Mouse (Mus musculus): ENCODE data around the gene Foxj2. TPM values are rescaled to one million over a fixed set of nuclear protein-coding genes. Genes with fewer than 3 reads are reported as not detected.
A peak's percentile ranks its signal among the peaks of the same experiment; 100 is the strongest.

The Foxj2 gene
- polyA plus RNA-seq, 1 experiment from 2014 or later = 6.2 TPM

DNA sequence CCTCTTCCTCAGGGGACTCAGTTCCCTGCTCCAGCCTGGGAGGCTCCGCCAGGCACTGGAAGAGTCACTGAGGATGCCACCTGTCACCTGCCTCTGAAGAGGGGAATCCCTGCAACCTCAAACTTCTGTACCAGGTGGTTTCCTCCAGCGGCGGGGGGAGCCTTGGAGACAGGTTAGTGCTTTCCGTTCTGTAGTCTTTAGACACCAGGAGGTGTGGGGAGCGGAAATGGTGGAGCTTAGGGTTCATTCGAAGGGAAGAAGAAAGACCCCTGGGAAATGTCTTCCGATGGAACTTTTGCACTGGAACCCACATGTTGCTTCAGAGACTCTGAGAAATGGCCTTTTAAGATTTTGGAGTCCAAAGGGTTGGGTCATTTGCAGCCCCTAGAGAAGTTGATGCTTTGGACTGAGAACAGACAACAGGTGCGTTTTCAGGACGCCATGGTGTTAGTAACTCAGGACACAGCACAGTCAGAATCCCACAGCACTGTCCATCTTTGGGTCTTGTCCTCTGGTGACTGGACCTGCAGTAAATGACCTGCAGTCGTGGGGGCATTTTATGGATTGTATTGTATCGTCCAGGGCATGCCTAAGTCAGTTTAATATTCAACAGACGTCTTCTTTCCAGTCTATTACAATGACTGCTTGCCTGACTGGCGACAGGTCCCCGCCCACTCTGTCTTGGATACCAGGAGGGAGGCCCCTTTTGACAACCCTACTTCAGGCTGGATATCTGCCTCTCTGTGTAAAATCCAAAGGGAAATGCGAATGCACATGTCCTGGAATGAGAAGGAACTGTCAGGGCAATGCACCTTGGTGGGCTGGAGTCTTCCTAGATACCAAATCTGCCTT, 1.3 kb downstream of the Foxj2 start:
- Histone ChIP-seq H3K9ac (replicated peaks) (peak overlapping the region; percentile 95), H3K36me3 (no peaks in the 10 kb centered on the region), H3K4me3 (replicated peaks) (peak overlapping the region; percentile 93), H3K4me2 (replicated peaks) (peak overlapping the region; percentile 88), H3K4me1 (replicated peaks) (peaks cover 38% of the 10 kb centered on the region), H3K27ac (no peak overlapping the region), H3K27me3 (peaks cover 8% of the 10 kb centered on the region; the same call in 1 of the 2 replicates), H3K9me3 (no peaks in the 10 kb centered on the region)
- 19% methylated on average over 15 of the region's 15 CpGs for WGBS
- ATAC-seq = no peak; the same call in none of the 2 replicates

DNA sequence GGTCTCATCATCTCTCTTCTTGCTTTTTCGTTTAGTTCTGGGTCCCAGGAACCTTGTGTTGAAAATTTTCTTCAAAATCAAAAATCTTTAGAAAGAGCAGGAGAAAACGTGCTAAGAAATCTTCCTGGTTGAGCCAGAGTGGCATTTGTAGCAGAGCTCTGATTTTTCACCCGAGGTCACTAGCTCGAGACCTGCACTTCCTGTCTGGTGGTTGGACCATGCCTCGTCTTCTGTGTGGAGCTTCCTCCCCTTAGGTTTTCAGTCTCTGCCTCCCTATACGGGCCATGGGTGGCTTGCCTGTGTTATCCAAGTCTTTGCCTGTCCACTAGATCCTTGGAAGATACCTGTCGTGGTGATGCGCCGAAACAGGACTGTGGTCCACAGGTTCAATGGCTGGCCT, 2.1 kb downstream of the Foxj2 start:
- Histone ChIP-seq H3K4me1 (replicated peaks) (peaks cover 46% of the 10 kb centered on the region), H3K36me3 (no peaks in the 10 kb centered on the region), H3K4me3 (replicated peaks) (0 out of 2 replicates have a peak overlapping the region, but pooled peaks have one; percentile 93), H3K27ac (no peak overlapping the region), H3K9ac (replicated peaks) (no peak overlapping the region), H3K4me2 (replicated peaks) (peak overlapping the region; percentile 88; the same call in 1 of the 2 replicates), H3K27me3 (peaks cover 8% of the 10 kb centered on the region; the same call in 1 of the 2 replicates), H3K9me3 (no peaks in the 10 kb centered on the region)
- 83% methylated on average over 9 of the region's 9 CpGs for WGBS
- no peak for ATAC-seq

DNA sequence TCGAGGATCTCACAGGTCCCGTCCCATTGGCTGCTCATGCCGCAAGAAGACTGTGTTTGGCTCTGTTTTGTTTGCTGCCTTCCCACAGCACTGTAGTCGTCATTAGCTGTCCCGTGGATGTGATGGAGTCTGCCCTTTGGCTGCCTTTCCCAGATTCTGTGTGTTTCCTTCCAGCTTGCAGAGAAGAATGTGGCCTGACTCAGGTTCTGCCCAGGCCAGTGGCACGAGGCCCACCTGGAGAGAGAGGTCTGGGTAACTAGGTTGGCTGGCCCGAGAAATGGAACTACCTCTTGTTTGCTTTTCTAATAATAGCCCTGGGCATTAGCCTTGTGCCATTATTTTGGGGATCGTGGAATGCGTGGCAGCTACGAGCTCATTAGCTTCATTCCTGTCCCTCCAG, 4.4 kb downstream of the Foxj2 start:
- no peak overlapping the region for H3K27ac ChIP-seq
- H3K27me3 ChIP-seq = no peaks in the 10 kb centered on the region
- H3K4me3 ChIP-seq (replicated peaks) = no peak overlapping the region
- H3K4me1 ChIP-seq (replicated peaks) = peaks cover 45% of the 10 kb centered on the region
- WGBS = 82% methylated on average over 10 of the region's 10 CpGs
- no peak for ATAC-seq
- H3K9me3 ChIP-seq = no peaks in the 10 kb centered on the region
- H3K4me2 ChIP-seq (replicated peaks) = no peak overlapping the region
- H3K9ac ChIP-seq (replicated peaks) = no peak overlapping the region
- H3K36me3 ChIP-seq = 0 out of 2 replicates have a peak, but pooled peaks cover 4% of the 10 kb centered on the region

DNA sequence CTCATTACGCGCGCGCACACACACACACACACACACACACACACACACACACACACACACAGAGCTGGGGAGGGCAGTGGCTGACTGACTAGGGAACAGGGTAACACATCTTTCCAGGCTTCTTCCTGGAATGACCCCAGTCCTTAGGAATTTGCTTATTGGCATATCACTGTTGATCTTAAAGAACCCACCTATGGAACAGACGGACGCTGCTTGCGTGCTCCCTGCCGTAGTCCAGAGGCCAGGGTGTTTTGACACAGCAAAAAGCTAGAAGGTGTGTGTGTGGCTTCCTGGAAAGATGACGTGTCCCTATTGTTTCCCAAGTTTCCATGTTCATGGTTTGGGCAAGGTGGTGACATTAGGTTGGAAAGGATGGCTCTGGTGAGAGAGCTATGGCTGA, 5.5 kb downstream of the Foxj2 start:
- 94% methylated on average over 8 of the region's 9 CpGs for WGBS
- no peak overlapping the region for H3K4me3 ChIP-seq (replicated peaks)
- no peak overlapping the region for H3K27ac ChIP-seq
- H3K36me3 ChIP-seq = peaks cover 13% of the 10 kb centered on the region; the same call in 1 of the 2 replicates
- H3K4me2 ChIP-seq (replicated peaks) = no peak overlapping the region
- H3K27me3 ChIP-seq = no peaks in the 10 kb centered on the region
- no peaks in the 10 kb centered on the region for H3K9me3 ChIP-seq
- ATAC-seq = no peak
- H3K9ac ChIP-seq (replicated peaks) = no peak overlapping the region
- H3K4me1 ChIP-seq (replicated peaks) = peaks cover 40% of the 10 kb centered on the region

DNA sequence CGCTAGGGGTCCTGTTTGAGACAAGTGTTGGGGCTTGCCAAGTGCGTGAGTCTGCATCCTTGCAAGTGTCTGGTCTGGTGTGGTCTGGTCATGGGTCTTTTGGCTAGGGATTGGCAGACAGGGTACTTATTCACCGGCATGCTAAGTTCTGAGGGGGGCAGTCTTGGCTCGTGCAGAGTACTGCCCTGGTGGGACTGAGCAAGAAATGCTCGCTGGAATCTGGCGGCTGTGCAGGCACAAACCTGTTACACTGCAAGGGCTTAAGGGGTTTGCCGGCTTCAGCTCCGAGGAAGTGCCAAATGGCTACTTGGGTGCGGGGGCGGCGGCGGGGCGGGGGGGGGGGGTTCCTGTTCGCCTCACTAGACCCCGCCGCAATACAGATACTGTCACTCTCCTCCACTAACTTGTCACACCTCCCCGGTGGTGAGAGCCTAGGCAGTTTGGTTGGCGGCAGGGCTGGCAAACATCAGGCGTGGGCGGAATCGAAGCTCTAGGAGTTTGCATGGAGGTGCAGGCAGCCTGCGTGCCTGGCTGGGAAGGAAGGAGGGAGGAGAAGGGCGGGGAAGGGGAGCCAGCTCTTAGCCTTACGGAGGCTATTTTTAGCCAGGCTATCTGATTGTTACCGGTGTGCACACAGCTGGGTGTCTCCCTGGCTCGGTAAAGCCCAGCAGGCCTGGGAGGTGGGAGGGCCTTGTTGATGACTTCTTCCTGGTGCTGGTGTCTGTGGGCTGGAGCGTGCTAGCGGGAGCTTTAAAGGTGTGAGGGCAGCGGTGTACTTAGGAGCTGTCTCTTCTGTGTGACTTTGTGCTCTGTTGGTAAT, 6.4 kb downstream of the Foxj2 start:
- WGBS = 5% methylated on average over 22 of the region's 29 CpGs
- Histone ChIP-seq H3K36me3 (peaks cover 22% of the 10 kb centered on the region; the same call in 1 of the 2 replicates), H3K27ac (no peak overlapping the region), H3K4me2 (replicated peaks) (peak overlapping the region; percentile 67), H3K4me3 (replicated peaks) (peak overlapping the region; percentile 40), H3K9ac (replicated peaks) (peak overlapping the region; percentile 61), H3K9me3 (no peaks in the 10 kb centered on the region), H3K27me3 (no peaks in the 10 kb centered on the region), H3K4me1 (replicated peaks) (peaks cover 30% of the 10 kb centered on the region)
- peak; percentile 76 for ATAC-seq

DNA sequence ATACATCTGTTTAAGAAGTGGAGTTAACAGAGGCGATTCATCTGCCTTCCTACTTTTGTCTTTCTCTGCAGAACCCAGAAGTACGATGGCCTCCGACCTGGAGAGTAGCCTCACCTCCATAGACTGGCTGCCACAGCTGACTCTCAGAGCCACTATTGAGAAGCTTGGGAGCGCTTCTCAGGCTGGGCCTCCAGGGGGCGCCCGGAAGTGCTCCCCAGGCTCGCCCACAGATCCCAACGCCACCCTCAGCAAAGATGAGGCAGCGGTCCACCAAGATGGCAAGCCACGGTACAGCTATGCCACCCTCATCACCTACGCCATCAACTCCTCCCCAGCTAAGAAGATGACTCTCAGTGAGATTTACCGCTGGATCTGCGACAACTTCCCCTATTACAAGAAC, 8.4 kb downstream of the Foxj2 start:
- no peak overlapping the region for H3K4me2 ChIP-seq (replicated peaks)
- H3K9me3 ChIP-seq = no peaks in the 10 kb centered on the region
- peaks cover 39% of the 10 kb centered on the region for H3K36me3 ChIP-seq
- no peak overlapping the region for H3K4me3 ChIP-seq (replicated peaks)
- ATAC-seq = no peak
- H3K27ac ChIP-seq = no peak overlapping the region
- no peak overlapping the region for H3K9ac ChIP-seq (replicated peaks)
- peaks cover 15% of the 10 kb centered on the region for H3K4me1 ChIP-seq (replicated peaks)
- H3K27me3 ChIP-seq = no peaks in the 10 kb centered on the region
- 45% methylated on average over 13 of the region's 13 CpGs for WGBS

DNA sequence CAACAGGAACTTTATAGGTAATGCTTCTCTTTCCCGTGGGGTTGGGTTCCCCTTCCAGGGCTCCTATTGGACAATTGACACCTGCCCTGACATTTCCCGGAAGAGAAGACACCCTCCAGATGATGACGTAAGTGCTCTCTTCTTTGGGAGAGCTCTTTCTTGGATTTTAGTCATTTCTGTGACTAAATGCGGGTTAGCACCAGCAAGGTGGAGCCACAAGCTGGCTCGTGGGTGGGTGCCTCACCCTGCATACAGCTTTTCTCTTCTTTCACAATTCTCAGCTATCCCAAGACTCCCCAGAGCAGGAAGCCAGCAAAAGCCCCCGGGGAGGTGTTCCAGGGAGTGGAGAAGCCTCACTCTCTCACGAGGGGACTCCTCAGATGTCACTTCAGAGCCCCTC, 13.2 kb downstream of the Foxj2 start:
- H3K27ac ChIP-seq = no peak overlapping the region
- no peak for ATAC-seq
- no peak overlapping the region for H3K4me2 ChIP-seq (replicated peaks)
- no peak overlapping the region for H3K9ac ChIP-seq (replicated peaks)
- H3K9me3 ChIP-seq = no peaks in the 10 kb centered on the region
- no peaks in the 10 kb centered on the region for H3K27me3 ChIP-seq
- 84% methylated on average over 7 of the region's 7 CpGs for WGBS
- no peaks in the 10 kb centered on the region for H3K4me1 ChIP-seq (replicated peaks)
- H3K4me3 ChIP-seq (replicated peaks) = no peak overlapping the region
- H3K36me3 ChIP-seq = peaks cover 82% of the 10 kb centered on the region

DNA sequence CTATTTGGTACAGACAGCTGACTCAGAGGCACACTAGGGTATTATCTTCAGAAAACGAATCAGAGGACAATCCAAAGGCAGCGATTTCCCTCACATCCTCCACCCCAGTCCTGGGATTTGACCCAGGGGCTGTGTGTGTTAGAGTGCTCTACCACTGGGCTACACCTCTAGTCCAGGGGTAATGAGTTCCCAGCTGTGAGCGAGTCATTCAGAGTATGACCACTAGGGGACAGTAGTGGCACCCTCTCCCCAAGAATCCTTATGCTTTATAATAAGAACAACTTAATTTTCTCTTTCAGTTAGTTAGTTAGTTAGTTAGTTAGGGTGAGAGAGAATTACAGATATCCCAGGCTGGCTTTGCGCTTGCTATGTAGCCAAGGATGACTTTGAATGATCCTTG, 14.7 kb downstream of the Foxj2 start:
- no peak overlapping the region for H3K4me2 ChIP-seq (replicated peaks)
- H3K9me3 ChIP-seq = no peaks in the 10 kb centered on the region
- no peak overlapping the region for H3K27ac ChIP-seq
- H3K27me3 ChIP-seq = no peaks in the 10 kb centered on the region
- peaks cover 90% of the 10 kb centered on the region for H3K36me3 ChIP-seq
- no peak overlapping the region for H3K9ac ChIP-seq (replicated peaks)
- H3K4me1 ChIP-seq (replicated peaks) = no peaks in the 10 kb centered on the region
- 65% methylated on average over 4 of the region's 4 CpGs for WGBS
- ATAC-seq = no peak
- no peak overlapping the region for H3K4me3 ChIP-seq (replicated peaks)

DNA sequence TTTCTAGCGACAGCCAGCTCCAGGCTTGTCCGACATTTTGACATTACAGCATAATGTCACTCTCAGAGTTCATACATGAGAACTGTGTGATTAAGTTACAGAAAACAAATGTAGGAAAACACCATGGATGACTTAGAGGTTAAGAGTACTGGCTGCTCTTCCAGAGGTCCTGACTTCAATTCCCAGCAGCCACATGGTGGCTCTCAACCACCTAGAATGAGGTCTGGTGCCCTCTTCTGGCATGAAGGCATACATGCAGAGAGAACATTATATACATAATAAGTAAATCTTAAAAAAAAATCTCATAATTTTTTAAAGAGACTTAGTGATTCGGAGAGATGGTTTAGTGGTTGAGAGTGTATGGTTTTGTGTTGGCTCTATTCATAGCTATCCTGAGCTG, 17.3 kb downstream of the Foxj2 start:
- Histone ChIP-seq H3K27ac (no peak overlapping the region), H3K9me3 (no peaks in the 10 kb centered on the region), H3K27me3 (no peaks in the 10 kb centered on the region), H3K36me3 (peaks cover 94% of the 10 kb centered on the region), H3K9ac (replicated peaks) (no peak overlapping the region), H3K4me3 (replicated peaks) (no peak overlapping the region), H3K4me2 (replicated peaks) (no peak overlapping the region), H3K4me1 (replicated peaks) (no peaks in the 10 kb centered on the region)
- over 99% methylated on average over 3 of the region's 3 CpGs for WGBS
- ATAC-seq = no peak

DNA sequence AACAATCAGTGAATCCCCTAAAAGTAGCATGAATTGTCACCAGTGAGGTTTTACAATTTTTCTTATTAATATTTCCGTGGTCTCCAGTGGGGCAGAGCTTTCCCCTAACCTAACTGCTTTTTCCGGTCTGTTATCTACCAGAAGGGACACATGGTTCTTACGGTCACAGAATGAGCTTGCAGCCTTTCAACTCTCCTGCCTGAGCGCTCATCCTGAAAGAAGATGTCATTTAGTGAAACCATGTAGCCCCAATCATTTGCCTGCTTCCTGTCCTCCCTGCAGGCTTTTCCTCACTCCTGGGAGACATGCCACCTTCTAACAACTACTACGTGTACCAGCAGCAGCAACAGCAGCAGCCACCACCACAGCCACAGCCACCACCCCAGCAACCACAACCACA, 17.8 kb downstream of the Foxj2 start:
- peaks cover 90% of the 10 kb centered on the region for H3K36me3 ChIP-seq
- no peaks in the 10 kb centered on the region for H3K9me3 ChIP-seq
- H3K27ac ChIP-seq = no peak overlapping the region

DNA sequence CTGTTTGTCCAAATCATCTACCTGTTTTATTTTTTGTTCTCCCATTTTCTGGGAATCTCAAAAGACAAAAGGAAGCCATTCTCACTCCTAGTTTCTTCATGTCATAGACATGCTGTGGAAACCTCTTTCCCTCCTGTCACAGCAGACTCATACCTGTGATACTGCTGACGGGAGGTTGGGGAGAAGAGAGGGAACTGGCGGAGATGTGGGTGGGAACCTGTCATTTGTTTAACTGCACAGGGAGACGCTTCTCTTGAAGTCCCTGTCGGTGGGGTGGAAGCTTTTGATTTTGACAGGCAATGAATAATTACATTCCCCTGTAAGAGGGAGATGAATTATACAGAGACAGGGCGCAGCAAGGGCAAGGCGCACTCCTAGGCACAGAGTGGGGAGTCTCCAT, 24.0 kb downstream of the Foxj2 start:
- Histone ChIP-seq H3K36me3 (peaks cover 58% of the 10 kb centered on the region), H3K4me1 (replicated peaks) (no peaks in the 10 kb centered on the region), H3K27ac (no peak overlapping the region), H3K4me3 (replicated peaks) (no peak overlapping the region), H3K27me3 (no peaks in the 10 kb centered on the region), H3K9ac (replicated peaks) (no peak overlapping the region), H3K9me3 (no peaks in the 10 kb centered on the region), H3K4me2 (replicated peaks) (no peak overlapping the region)
- 84% methylated on average over 6 of the region's 6 CpGs for WGBS
- ATAC-seq = no peak

More for the DNA sequence above, 17.8 kb downstream of the Foxj2 start:
- Histone ChIP-seq H3K4me2 (replicated peaks) (no peak overlapping the region), H3K27me3 (no peaks in the 10 kb centered on the region), H3K9ac (replicated peaks) (no peak overlapping the region), H3K4me1 (replicated peaks) (no peaks in the 10 kb centered on the region), H3K4me3 (replicated peaks) (no peak overlapping the region)
- ATAC-seq = no peak
- 89% methylated on average over 5 of the region's 5 CpGs for WGBS

DNA sequence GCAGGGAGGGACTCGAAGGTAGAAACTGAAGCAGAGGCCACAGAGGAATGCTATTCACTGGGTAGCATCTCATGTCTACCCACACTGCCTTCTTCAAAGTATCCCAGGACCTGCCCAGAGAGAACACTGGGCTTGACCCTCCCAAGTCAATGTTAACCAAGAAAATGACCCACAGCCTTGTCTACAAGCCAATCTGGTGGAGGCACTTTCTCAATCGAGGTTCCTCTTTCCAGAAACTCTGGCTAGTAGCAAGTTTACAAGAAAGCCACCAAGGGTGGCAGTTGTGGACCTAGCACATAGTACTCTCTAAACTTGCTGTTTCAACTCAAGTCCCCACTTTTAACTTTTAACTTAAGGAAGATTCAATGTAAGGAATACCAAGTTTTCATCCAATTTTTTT, 33.0 kb downstream of the Foxj2 start:
- no peak for ATAC-seq
- no peaks in the 10 kb centered on the region for H3K4me1 ChIP-seq (replicated peaks)

More for the DNA sequence above, 33.0 kb downstream of the Foxj2 start:
- Histone ChIP-seq H3K9me3 (no peaks in the 10 kb centered on the region), H3K4me2 (replicated peaks) (no peak overlapping the region), H3K36me3 (no peaks in the 10 kb centered on the region), H3K27me3 (no peaks in the 10 kb centered on the region), H3K9ac (replicated peaks) (no peak overlapping the region), H3K4me3 (replicated peaks) (no peak overlapping the region), H3K27ac (no peak overlapping the region)
- WGBS = 83% methylated on average over 2 of the region's 2 CpGs

All from midbrain, embryonic 13.5 days (tissue).